Mouse (Mus musculus) heart, postnatal 0 days (tissue): ENCODE results near the gene Kntc1.

Experiments
- CTCF ChIP-seq: IDR thresholded peaks from 2 replicates; pipeline ENCODE4 v1.5.1; 2016; ENCODE audit warnings: antibody characterized with exemption, control low read depth, low read depth
- EP300 ChIP-seq: IDR thresholded peaks from 2 replicates; pipeline ENCODE4 v1.6.1; 2016; ENCODE audit warnings: antibody characterized with exemption, low read depth

DNA sequence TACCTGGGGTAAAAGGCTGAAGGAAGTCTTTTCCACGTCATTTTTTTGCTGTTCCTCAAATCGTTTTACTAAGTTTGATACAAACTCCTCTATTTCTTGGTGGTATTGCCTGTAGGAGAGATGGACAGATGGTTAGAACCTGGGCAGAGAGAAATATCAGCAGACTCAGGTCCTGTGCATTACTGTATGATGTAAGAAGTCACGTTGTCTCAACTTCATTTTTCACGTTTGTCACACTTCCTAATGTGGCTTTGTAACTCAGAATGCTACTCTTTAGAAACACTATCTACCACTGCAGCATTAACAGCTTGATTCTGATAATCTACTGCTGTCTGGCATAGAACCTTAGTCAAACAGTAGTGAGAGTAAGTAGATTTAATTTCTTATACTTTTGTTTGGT lies 34.9 kb upstream of the Kntc1 start:
- TF ChIP-seq CTCF (no peak), EP300 (no peak)
